In genomic region chr4:155891551-155892001, GRCm38 (mm10) we compare ENCODE assay signal across 8 mouse cellular contexts. TPM values are rescaled to one million over a fixed set of nuclear protein-coding genes. Genes with fewer than 3 reads are reported as not detected.
A peak's percentile ranks its signal among the peaks of the same experiment; 100 is the strongest.
DNase-seq lines count a peak whose midpoint lies in the region; ATAC-seq and TF ChIP-seq lines count a peak whose summit lies in the region.

Pusl1 (minus strand) TSS chr4:155891781.
Acap3 (plus strand) TSS chr4:155891822.

- peak within 1 kb of the TSS; percentile 88 for H3K27ac ChIP-seq in MEL (ENCODE audit: control insufficient read depth, low read depth, low read length)
- H3K27ac ChIP-seq in cerebellum, adult 2 months (ENCODE audit: insufficient read depth, low read length): peak within 1 kb of the TSS; percentile 99
- H3K27ac ChIP-seq in lung, embryonic 16.5 days (ENCODE audit: low read length): peak within 1 kb of the TSS; percentile 99

- TF ChIP-seq CTCF in MEL (IDR thresholded peaks at IDR 0.05 in 2 of 3, conservative IDR thresholded peaks at IDR 0.05 in 1 of 3; ENCODE audit: control insufficient read depth in 1 of 3, insufficient read depth in 1 of 3, low read depth in 2 of 3, low read length in 3 of 3, poor library complexity in 1 of 3, severe bottlenecking in 1 of 3): no peak
- no peak for TF ChIP-seq CTCF in cerebellum, adult 2 months (IDR thresholded peaks at IDR 0.05; ENCODE audit: borderline replicate concordance, insufficient read depth, low read depth, low read length)

- H3K9ac ChIP-seq in MEL (ENCODE audit: control insufficient read depth, low read depth, low read length, poor library complexity, severe bottlenecking): peak within 1 kb of the TSS; percentile 94
- H3K9ac ChIP-seq in lung, embryonic 16.5 days (ENCODE audit: low read length): peak within 1 kb of the TSS; percentile 95

- WGBS in cerebellum, adult 2 months: under 1% methylated on average over 51 of the region's 52 CpGs
- under 1% methylated on average over 52 of the region's 52 CpGs for WGBS in lung, embryonic 16.5 days

- peak in 1 of 2 experiments; percentile 37; a peak in 1 of 4 replicates for TF ChIP-seq EP300 in MEL (IDR thresholded peaks at IDR 0.05; ENCODE audit: low read depth in 1 of 2, low read length in 2 of 2)

- H3K4me2 ChIP-seq in lung, embryonic 16.5 days (ENCODE audit: low read depth, low read length): peak within 1 kb of the TSS; percentile 91

- no peaks in the 10 kb centered on the region for H3K27me3 ChIP-seq in MEL (ENCODE audit: control insufficient read depth in 1 of 2, insufficient read depth in 2 of 2, low read length in 2 of 2)
- no peaks in the 10 kb centered on the region for H3K27me3 ChIP-seq in cerebellum, adult 2 months (ENCODE audit: control insufficient read depth, insufficient read depth, low read length)
- no peaks in the 10 kb centered on the region for H3K27me3 ChIP-seq in lung, embryonic 16.5 days (ENCODE audit: control insufficient read depth, insufficient read depth, low read depth, low read length)

- no peaks in the 10 kb centered on the region for H3K9me3 ChIP-seq in MEL (replicated peaks; ENCODE audit: insufficient read depth, low read length)
- no peaks in the 10 kb centered on the region for H3K9me3 ChIP-seq in lung, embryonic 16.5 days (ENCODE audit: control insufficient read depth, low read length)

- TF ChIP-seq RAD21 in MEL (IDR thresholded peaks at IDR 0.05; ENCODE audit: low read depth, low read length): no peak

- H3K4me1 ChIP-seq in MEL (ENCODE audit: control insufficient read depth in 1 of 2, insufficient read depth in 2 of 2, low read length in 2 of 2): peaks cover 5 to 17% of the 10 kb centered on the region in 2 experiments; a peak in 3 of 4 replicates
- peaks cover 25% of the 10 kb centered on the region for H3K4me1 ChIP-seq in cerebellum, adult 2 months (ENCODE audit: control insufficient read depth, insufficient read depth, low read length)
- H3K4me1 ChIP-seq in lung, embryonic 16.5 days (replicated peaks; ENCODE audit: control insufficient read depth, insufficient read depth, low read length): peaks cover 37% of the 10 kb centered on the region

- peak; percentile 53 to 71 for ATAC-seq in hematopoietic stem cell, adult 5-6 weeks (replicated peaks in 1 of 2; ENCODE audit: insufficient read depth in 1 of 2, low FRiP score in 2 of 2, low TSS enrichment in 1 of 2, low read depth in 1 of 2, poor library complexity in 2 of 2, severe bottlenecking in 2 of 2)
- ATAC-seq in lung, embryonic 16.5 days (ENCODE audit: low read depth): peak; percentile 91

- H3K36me3 ChIP-seq in MEL (ENCODE audit: control insufficient read depth in 1 of 2, insufficient read depth in 2 of 2, low read length in 2 of 2): peaks cover 0 to 4% of the 10 kb centered on the region in 2 experiments; a peak in 3 of 4 replicates
- H3K36me3 ChIP-seq in lung, embryonic 16.5 days (ENCODE audit: control insufficient read depth, insufficient read depth, low read length): peaks cover 13% of the 10 kb centered on the region; the same call in 1 of the 2 replicates

- TF ChIP-seq POLR2A in MEL (IDR thresholded peaks at IDR 0.05; ENCODE audit: control insufficient read depth in 1 of 2, insufficient read depth in 1 of 2, low read depth in 1 of 2, low read length in 2 of 2, poor library complexity in 1 of 2): peak; percentile 72 to 74; a peak in 3 of 4 replicates
- peak; percentile 38; the same call in 1 of the 2 replicates for TF ChIP-seq POLR2A in cerebellum, adult 2 months (IDR thresholded peaks at IDR 0.05; ENCODE audit: borderline replicate concordance, insufficient read depth, low read length)

- H3K79me2 ChIP-seq in MEL (ENCODE audit: control insufficient read depth, insufficient read depth, low read length, poor library complexity): peaks cover 50% of the 10 kb centered on the region

- H3K4me3 ChIP-seq in MEL (ENCODE audit: control insufficient read depth in 1 of 2, insufficient read depth in 1 of 2, low read depth in 2 of 2, low read length in 2 of 2): peak within 1 kb of the TSS; percentile 79 to 93
- H3K4me3 ChIP-seq in cerebellum, adult 2 months (replicated peaks; ENCODE audit: insufficient read depth, low read depth, low read length): peak within 1 kb of the TSS; percentile 83
- peak within 1 kb of the TSS; percentile 90 for H3K4me3 ChIP-seq in lung, embryonic 16.5 days (ENCODE audit: low read length)

- peak; percentile 97 for DNase-seq in MEL (ENCODE audit: low read depth, low spot score)
- DNase-seq in cerebellum, adult 2 months: peak; percentile 96 to 98
- DNase-seq in forelimb bud, embryonic 11.5 days (ENCODE audit: low read depth, low spot score): peak; percentile 95
- peak; percentile 90 for DNase-seq in layer of hippocampus, adult 9-10 months (ENCODE audit: low spot score)
- peak; percentile 90 for DNase-seq in ovary, postnatal 10 days (ENCODE audit: low spot score)
- DNase-seq in thymus, postnatal 10 days (ENCODE audit: low spot score in 2 of 2): peak; percentile 94 to 99

TF ChIP-seq in MEL, 35 proteins besides CTCF, POLR2A, EP300 and RAD21 (continues in another document):
- TF ChIP-seq BHLHE40 (IDR thresholded peaks at IDR 0.05; ENCODE audit: borderline replicate concordance, low read depth, low read length): peak; percentile 72; the same call in 1 of the 2 replicates
- TF ChIP-seq E2F4 (IDR thresholded peaks at IDR 0.05; ENCODE audit: borderline replicate concordance, low read depth, low read length): no peak
- no peak; the same call in 1 of the 2 replicates for TF ChIP-seq KAT2A (conservative IDR thresholded peaks at IDR 0.05; ENCODE audit: low read depth, low read length)
- no peak for TF ChIP-seq ZKSCAN1 (IDR thresholded peaks at IDR 0.05; ENCODE audit: low read depth, low read length)
- TF ChIP-seq MYB (IDR thresholded peaks at IDR 0.05; ENCODE audit: low read depth, low read length): no peak
- TF ChIP-seq JUND (IDR thresholded peaks at IDR 0.05; ENCODE audit: low read depth, low read length): no peak
- TF ChIP-seq UBTF (IDR thresholded peaks at IDR 0.05; ENCODE audit: borderline replicate concordance, insufficient read depth, low read depth, low read length): no peak
- TF ChIP-seq POLR2AphosphoS2 (IDR thresholded peaks at IDR 0.05; ENCODE audit: low read length): 0 out of 2 replicates have a peak, but pooled peaks have one; percentile 51
- no peak for TF ChIP-seq GATA1 (IDR thresholded peaks at IDR 0.05; ENCODE audit: low read depth, low read length)
- peak; percentile 94 for TF ChIP-seq MYC (IDR thresholded peaks at IDR 0.05; ENCODE audit: low read depth, low read length)
- TF ChIP-seq ETS1 (IDR thresholded peaks at IDR 0.05; ENCODE audit: low read depth, low read length): no peak
- TF ChIP-seq SIN3A (IDR thresholded peaks at IDR 0.05; ENCODE audit: low read length): peak; percentile 96
- peak; percentile 100 for TF ChIP-seq MXI1 (IDR thresholded peaks at IDR 0.05; ENCODE audit: low read depth, low read length)
- no peak for TF ChIP-seq ZMIZ1 (IDR thresholded peaks at IDR 0.05; ENCODE audit: low read depth, low read length)
- no peak for TF ChIP-seq RCOR1 (IDR thresholded peaks at IDR 0.05; ENCODE audit: low read depth, low read length)
- TF ChIP-seq ZNF384 (IDR thresholded peaks at IDR 0.05; ENCODE audit: low read depth, low read length): no peak
- peak; percentile 55 for TF ChIP-seq MAZ (IDR thresholded peaks at IDR 0.05; ENCODE audit: low read depth, low read length)
- TF ChIP-seq ZC3H11A (IDR thresholded peaks at IDR 0.05; ENCODE audit: low read depth, low read length): no peak
- peak; percentile 78 for TF ChIP-seq NELFE (IDR thresholded peaks at IDR 0.05; ENCODE audit: low read depth, low read length)
- no peak for TF ChIP-seq MEF2A (IDR thresholded peaks at IDR 0.05; ENCODE audit: extremely low read depth, insufficient replicate concordance, low read depth, low read length, poor library complexity, severe bottlenecking)
- no peak for TF ChIP-seq TBP (IDR thresholded peaks at IDR 0.05; ENCODE audit: low read depth, low read length)
- no peak for TF ChIP-seq USF2 (IDR thresholded peaks at IDR 0.05; ENCODE audit: borderline replicate concordance in 1 of 2, insufficient read depth in 1 of 2, low read depth in 1 of 2, low read length in 2 of 2)
- no peak for TF ChIP-seq SMC3 (IDR thresholded peaks at IDR 0.05; ENCODE audit: low read depth, low read length)
- TF ChIP-seq HCFC1 (IDR thresholded peaks at IDR 0.05; ENCODE audit: low read depth, low read length): peak; percentile 72
- no peak for TF ChIP-seq TAL1 (IDR thresholded peaks at IDR 0.05; ENCODE audit: low read length)
- no peak; the same call in 1 of the 2 replicates for TF ChIP-seq ELF1 (IDR thresholded peaks at IDR 0.05; ENCODE audit: low read depth, low read length)
- TF ChIP-seq CHD1 (IDR thresholded peaks at IDR 0.05; ENCODE audit: low read depth, low read length): no peak
- peak; percentile 98 for TF ChIP-seq MAX (IDR thresholded peaks at IDR 0.05; ENCODE audit: low read length)
- peak; percentile 83 for TF ChIP-seq USF1 (IDR thresholded peaks at IDR 0.05; ENCODE audit: low read depth, low read length)
- peak; percentile 39; the same call in 1 of the 2 replicates for TF ChIP-seq TCF12 (IDR thresholded peaks at IDR 0.05; ENCODE audit: low read depth, low read length)
- TF ChIP-seq CHD2 (IDR thresholded peaks at IDR 0.05; ENCODE audit: low read length): no peak
- no peak for TF ChIP-seq POLR2AphosphoS5 (IDR thresholded peaks at IDR 0.05; ENCODE audit: borderline replicate concordance, low read depth, low read length)
- TF ChIP-seq NRF1 (IDR thresholded peaks at IDR 0.05; ENCODE audit: insufficient read depth, low read depth, low read length, poor library complexity, severe bottlenecking): peak; percentile 86
- TF ChIP-seq MAFK (IDR thresholded peaks at IDR 0.05; ENCODE audit: borderline replicate concordance, low read depth, low read length): no peak

RNA-seq across cellular contexts. Expression of gene Pusl1, which starts in this region (rescaled TPM):
- 50.0 and 65.2 TPM in 2 replicates for total RNA-seq in MEL (2012; rRNA removed)
- polyA plus RNA-seq in MEL (2012; ENCODE audit: insufficient read depth in 1 of 2, insufficient read length in 2 of 2, low read depth in 1 of 2, low replicate concordance in 2 of 2, missing spikeins in 1 of 2): 10 to 100 TPM in 1 of 2 experiments, not detected in 1; 68.4 TPM
- 69.9 and 70.1 TPM in 2 replicates for polyA plus RNA-seq in cerebellum, adult 2 months (2012; rRNA removed)
- 23.3 and 26.5 TPM in 2 replicates for total RNA-seq in hematopoietic stem cell, adult 5-6 weeks (2017)
- 39.7 and 43.2 TPM in 2 replicates for polyA plus RNA-seq in lung, embryonic 16.5 days (2015; fragmentation: Nextera tagmentation; extraction: Ambion mirVana)

RNA-seq across cellular contexts. Expression of gene Acap3, which starts in this region (rescaled TPM):
- 17.6 and 24.5 TPM in 2 replicates for total RNA-seq in MEL (2012; rRNA removed)
- polyA plus RNA-seq in MEL (2012; ENCODE audit: insufficient read depth in 1 of 2, insufficient read length in 2 of 2, low read depth in 1 of 2, low replicate concordance in 2 of 2, missing spikeins in 1 of 2): 10 to 100 TPM in 1 of 2 experiments, not detected in 1; 39.1 TPM
- 98.5 and 99.2 TPM in 2 replicates for polyA plus RNA-seq in cerebellum, adult 2 months (2012; rRNA removed)
- 3.7 and 13.8 TPM in 2 replicates for total RNA-seq in hematopoietic stem cell, adult 5-6 weeks (2017)
- 17.5 and 20.0 TPM in 2 replicates for polyA plus RNA-seq in lung, embryonic 16.5 days (2015; fragmentation: Nextera tagmentation; extraction: Ambion mirVana)

Comparison
In these comparisons a context has a peak if more than half of its experiments do, and no peak if none do; other contexts are left out.
1. Peak in every context shown above with its lines: DNase-seq, ATAC-seq, H3K4me3 ChIP-seq and H3K27ac ChIP-seq.